Mouse (Mus musculus): ENCODE results near the gene Elmo2.

Elmo2 gene

GRCm38 (mm10) chr2:165326304-165327190 lies at the start of gene Elmo2:
Gene Elmo2, minus strand, starts transcription at chr2:165326479.
- peak; percentile 89 for ATAC-seq (ENCODE audit: low TSS enrichment)

- 0 out of 2 replicates have a peak, but pooled peaks have one; percentile 20 for ATAC-seq (ENCODE audit: low TSS enrichment)
Observed at GRCm38 (mm10) chr2:165376001-165376400, 49.7 kb upstream of the Elmo2 start.

- peak; percentile 77; the same call in 1 of the 2 replicates for ATAC-seq (ENCODE audit: low TSS enrichment)
Observed at GRCm38 (mm10) chr2:165375478-165375877, 49.2 kb upstream of the Elmo2 start.

- ATAC-seq (ENCODE audit: low TSS enrichment): no peak
Observed at GRCm38 (mm10) chr2:165371066-165371465, 44.8 kb upstream of the Elmo2 start.

DNA sequence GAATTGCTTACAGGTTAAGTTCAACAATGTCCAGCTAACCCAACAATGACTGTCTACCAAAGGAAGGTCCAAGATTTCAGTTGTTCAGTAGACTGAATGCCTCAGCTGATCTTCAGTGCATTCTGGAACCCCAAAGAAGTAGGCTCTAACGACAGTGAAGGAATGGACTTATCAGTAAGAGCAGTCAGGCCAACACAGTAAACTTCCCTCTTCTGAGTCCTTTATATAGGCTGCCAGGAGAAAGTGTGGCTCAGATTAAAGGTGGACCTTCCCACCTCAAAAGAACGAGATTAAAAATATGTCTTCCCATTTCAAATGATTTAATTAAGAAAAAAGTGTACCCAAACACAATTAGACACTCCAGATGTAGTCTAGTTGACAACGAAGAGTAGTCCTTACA lies 44.1 kb upstream of the Elmo2 start:
- ATAC-seq (ENCODE audit: low TSS enrichment): no peak

GRCm38 (mm10) chr2:165368496-165368895 lies 42.2 kb upstream of the Elmo2 start, which contains the start of gene Zfp663:
Gene Zfp663, minus strand, starts transcription at chr2:165368729.
- ATAC-seq (ENCODE audit: low TSS enrichment): no peak

DNA sequence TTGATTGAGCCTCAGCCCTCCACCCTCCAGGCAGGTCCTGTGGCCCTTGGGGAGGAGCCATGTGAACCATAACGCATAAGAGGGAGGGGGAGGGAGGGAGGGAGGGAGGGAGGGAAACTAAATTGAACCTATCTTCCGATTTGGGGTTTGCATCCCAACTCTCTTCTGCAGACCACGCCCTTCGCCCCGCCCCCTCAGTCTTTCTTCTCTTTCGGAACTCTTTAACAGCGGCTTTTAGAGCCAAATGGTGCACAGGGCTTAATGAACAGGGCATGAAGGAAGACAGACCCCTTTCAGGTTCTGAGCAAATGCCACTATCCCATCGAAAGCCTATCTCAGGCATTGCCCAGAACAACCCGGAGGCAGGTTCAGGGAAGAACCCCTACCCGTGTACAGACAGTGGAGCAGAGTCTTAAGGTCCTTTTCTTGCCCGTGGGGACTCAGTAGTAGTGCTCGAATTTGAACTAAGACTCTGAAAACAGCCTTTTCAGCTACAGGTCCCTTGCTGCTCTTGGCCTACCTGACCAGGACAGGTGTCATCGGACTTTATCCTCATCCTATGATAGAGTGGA lies 41.7 kb upstream of the Elmo2 start:
- ATAC-seq (ENCODE audit: low TSS enrichment): no peak

DNA sequence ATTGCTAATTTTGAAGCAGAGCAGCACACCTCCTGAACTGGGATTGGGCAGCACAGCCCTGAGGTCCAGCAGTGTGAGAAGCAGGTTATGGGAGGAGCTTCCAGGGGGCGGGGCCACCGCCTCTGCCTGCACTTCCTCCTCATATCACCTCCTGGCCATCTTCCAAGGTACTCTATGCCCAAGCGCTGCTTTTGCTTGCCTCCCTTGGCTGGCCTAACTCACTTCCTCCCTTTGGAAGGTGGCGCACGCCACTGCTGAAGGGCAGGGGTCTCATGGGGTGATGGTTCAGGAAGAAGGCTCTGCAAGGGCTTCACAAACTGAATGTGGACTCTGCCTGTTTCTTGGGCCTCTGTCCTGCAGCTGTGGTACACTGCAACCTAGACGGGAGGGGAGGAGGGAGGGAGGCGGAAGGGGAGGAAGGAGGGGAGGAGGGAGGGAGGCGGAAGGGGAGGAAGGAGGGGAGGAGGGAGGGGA lies 40.8 kb upstream of the Elmo2 start:
- no peak for ATAC-seq (ENCODE audit: low TSS enrichment)

DNA sequence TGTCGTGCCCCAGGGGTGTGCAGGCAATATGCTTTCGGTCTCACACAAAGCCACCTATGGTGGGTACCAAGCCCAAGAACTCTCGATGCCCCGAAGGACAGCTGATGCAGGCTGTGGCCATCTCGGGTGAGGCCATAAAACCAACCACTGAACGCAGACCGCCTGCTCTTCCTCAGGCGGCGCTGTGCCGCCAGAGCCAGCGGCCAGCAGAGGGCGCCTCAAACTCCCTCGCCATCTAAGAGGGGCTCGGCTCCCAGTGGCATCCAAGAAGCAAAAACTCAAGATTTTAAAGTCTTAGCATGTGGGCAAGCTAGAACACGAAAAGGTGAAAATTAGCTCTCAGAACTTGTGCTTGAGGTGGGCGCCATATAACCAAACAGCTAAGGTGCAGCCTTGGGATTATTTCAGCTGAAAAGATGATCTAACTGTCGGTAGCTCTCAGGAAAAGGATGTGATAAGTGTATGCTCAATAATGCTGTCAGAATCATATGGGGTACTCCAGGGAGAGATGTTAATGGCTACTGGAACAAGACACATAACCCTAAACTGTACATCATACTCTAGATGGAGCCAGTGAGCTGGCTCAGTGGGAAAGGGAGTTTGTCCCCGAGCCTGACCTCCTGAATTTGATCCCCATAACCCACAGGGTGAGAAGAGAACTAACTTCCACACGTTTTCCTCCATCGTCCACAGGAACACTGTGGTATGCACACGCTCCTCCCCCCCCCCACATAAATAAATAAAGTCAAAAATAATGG lies 38.2 kb upstream of the Elmo2 start:
- ATAC-seq (ENCODE audit: low TSS enrichment): peak; percentile 87

DNA sequence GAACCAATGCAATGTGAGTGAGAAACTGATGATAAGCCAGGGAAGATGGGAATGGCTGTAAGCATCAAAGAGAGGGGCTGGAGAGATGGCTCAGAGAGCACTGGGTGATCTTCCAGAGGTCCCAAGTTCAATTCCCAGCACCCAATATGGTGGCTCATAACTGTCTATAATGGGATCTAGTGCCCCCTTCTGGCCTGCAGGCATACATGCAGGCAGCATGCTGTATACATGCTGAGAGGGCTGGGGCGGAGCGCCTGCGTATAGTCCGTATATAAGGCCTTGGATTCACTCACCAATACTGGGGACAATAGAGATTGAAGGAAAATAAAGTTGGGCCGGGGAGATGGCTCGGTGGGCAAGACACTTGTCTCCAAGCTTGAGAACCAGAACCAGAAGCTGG lies 37.0 kb upstream of the Elmo2 start:
- no peak for ATAC-seq (ENCODE audit: low TSS enrichment)

DNA sequence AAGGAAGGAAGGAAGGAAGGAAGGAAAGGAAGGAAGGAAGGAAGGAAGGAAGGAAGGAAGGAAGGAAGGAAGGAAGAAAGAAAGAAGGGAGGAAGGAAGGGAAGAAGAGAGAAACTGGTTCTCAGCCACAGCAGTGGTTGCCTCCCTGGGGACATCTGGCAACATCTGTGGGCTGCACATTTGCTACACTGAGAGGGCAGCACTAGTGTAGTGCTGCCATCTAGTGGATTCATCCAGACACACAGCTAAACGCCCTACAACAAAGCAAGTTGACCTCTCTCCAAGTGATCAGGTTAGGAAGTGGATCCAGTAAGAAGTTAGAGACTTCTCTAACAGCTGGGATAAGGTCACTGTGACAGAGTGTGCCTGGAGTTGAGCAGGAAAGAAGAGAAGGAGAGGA lies 34.6 kb upstream of the Elmo2 start:
- 0 out of 2 replicates have a peak, but pooled peaks have one; percentile 62 for ATAC-seq (ENCODE audit: low TSS enrichment)

GRCm38 (mm10) chr2:165351828-165352513 lies 25.7 kb upstream of the Elmo2 start:
- ATAC-seq (ENCODE audit: low TSS enrichment): peak; percentile 76; the same call in 1 of the 2 replicates

GRCm38 (mm10) chr2:165349466-165349865 lies 23.2 kb upstream of the Elmo2 start:
- peak; percentile 78; the same call in 1 of the 2 replicates for ATAC-seq (ENCODE audit: low TSS enrichment)

- no peak for ATAC-seq (ENCODE audit: low TSS enrichment)
Observed at GRCm38 (mm10) chr2:165346180-165346579, 19.9 kb upstream of the Elmo2 start.

- no peak for ATAC-seq (ENCODE audit: low TSS enrichment)
Observed at GRCm38 (mm10) chr2:165337191-165337590, 10.9 kb upstream of the Elmo2 start.

DNA sequence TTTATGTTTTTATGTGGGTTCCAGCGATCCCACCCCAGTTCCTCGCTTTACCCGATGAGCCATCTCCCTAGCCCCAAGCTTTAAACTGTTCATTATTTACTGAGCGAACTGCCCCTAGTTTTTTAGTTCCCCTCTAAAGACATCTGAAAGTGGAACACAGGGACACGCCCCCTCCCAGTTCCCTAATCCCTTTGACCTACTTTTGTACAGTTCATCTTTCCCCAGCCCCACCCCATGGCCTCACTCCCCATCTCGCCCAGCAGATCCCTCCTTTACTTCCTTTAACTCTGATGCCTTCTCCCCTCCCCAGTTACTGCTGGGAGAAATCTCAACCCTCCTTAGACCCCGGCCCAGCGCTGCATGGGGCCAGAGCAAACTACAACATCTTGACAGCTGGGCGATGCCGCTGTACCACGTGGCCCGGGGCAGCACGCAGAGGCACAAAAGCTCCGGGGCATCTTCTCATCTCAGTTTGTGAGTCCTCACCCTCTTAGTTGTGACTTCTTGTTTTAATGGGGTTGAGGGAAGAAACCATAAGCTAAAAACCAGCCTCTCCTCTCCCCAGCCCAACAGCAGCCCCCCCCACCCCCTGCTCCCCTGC lies 6.4 kb upstream of the Elmo2 start:
- no peak for ATAC-seq (ENCODE audit: low TSS enrichment)

GRCm38 (mm10) chr2:165329703-165330102 lies 3.4 kb upstream of the Elmo2 start:
- no peak for ATAC-seq (ENCODE audit: low TSS enrichment)

GRCm38 (mm10) chr2:165328746-165329145 lies 2.5 kb upstream of the Elmo2 start:
- no peak for ATAC-seq (ENCODE audit: low TSS enrichment)

DNA sequence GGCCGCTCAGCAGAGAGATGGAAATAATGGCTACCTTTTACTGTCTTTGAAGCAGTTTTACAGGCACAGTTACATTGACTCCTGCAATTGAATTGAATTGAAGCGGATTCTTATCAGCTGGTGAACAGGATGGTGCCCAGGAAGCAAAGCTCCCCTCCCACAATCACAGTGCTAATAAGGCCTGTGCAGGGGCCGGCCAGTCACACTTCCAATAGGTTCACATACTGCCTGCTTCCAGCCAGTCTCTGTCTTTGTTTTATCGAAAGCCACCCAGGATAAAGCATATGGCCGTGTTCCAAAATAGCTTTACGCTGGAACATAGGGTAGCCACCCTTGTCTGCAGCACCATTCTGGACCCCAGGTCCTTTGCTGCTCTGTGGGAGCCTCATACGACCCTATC lies 1.1 kb upstream of the Elmo2 start:
- ATAC-seq (ENCODE audit: low TSS enrichment): no peak

DNA sequence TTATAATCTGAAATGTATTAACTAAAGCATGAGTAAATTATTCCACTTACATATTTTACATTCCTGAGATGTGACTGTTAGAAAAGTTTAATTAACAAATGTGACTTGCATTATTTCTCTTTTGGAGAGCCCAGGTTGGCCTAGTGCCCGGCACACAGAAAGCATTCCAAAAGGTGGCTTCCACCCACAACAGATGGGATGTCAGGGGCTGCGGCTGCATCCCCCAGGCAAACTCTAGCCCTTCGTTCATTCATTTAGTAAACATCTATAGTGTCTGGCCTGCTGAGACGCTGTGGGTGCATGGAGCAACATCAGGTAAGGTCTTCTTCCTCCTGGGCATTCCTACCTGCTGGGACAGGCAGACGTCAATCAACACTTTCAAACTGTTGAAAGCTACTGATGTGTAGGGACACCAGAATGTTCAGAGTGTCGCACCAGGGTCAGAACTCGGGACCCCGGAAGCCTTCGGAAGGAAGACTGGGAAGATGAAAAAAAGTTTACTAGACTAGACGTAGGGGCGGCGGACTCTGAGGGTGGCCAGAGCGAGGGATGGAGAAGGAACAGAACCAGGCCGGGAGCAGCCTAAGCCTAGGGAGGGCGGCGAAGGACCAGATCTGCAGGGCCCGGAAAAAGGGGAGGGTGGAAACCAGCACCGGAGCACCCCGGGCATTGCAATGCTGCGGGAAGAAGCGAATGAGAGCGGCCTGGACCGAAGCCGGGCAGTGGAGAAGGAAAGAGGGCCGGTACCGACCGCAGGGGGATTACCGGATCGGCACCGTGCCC lies 567 bp downstream of the Elmo2 start:
- peak; percentile 0; the same call in 1 of the 2 replicates for ATAC-seq (ENCODE audit: low TSS enrichment)

Measured in frontal cortex, adult (tissue).